Mouse (Mus musculus) cerebellum, adult 11 months (tissue): ENCODE data around the gene 2410004B18Rik.

ENCODE experiments used
- DNase-seq: peaks from one replicate; pipeline ENCODE4 v3.0.0; 2022

2410004B18Rik gene

GRCm38 (mm10) chr3:145966806-145967205 is 29.0 kb downstream of the 2410004B18Rik start:
- DNase-seq: no peak

DNA sequence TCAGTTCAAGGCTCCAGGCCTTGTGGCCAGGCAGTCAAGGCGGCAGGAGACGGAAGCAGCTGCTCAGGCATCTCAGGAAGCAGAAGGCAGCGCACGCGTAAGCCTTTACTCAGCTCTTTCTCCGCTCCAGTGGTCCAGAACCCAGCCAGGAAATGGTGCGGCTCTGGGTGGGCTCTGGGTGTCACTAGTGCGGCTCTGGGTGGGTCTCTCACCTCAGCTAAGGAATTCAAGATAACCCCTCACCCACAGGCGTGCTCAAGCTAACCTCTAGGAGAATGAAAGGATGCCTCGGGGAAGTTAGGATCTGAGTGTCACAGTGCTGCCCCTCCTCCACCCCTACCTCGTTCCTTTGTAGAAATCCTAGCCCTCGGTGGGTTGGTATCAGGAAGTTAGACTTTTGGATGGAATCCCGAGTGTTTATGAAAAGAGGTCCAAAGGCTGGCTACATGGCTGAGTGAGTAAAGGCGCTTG is 31.3 kb downstream of the 2410004B18Rik start:
- DNase-seq: no peak

- DNase-seq: no peak
Measured at GRCm38 (mm10) chr3:145971501-145971900, 33.7 kb downstream of the 2410004B18Rik start.

DNA sequence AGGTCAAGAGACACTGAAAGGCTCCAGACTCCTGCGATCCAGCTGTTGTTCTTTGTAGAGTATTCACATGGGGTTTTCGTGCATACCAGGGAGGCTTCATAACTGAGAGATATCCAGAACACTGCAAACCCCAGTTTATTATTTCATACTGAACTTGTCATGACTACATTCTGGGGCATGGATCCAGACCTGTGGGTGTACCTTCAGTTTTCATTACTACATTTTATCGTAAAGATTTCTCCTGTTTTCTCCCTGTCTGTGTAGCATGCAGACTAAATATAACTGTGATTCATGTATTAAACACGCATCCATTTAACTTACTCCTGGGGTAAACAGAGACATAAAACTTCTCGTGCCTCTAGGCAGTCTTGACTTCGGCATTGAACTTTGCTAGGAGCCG is 37.2 kb downstream of the 2410004B18Rik start:
- no peak for DNase-seq

- no peak for DNase-seq
Measured at GRCm38 (mm10) chr3:145985333-145985925, 47.6 kb downstream of the 2410004B18Rik start.

DNA sequence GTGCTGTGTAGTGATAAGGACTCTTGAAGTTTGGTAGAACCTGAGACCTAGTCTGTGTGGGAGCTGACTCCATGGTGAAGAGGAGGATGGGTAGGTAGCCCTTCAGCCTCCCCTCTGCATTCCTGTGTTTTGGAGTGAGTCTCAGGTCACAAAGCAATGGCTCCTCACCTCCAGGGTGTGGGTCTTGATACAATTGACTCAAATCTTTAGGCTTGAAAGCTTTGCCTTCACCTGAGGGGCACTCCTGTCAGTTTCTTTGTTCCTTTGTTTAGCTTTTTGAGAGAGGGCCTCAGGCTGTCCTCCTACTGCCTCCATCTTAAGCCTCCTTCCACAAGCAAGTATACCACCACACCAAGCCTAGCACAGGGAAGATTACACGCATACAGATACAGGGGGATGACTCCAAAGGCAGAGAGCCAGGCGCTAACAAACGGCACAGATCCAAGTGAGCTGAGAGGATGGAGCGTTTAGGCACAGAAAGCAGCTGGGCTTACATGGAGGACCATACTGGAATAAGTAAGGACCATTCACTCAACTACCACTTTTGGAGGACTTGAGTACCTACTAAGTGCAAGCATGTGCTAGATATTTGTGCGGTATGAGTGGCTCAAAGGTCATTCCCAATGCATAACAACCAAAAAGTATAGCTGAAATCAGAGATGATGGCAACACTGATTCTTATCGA is 48.6 kb downstream of the 2410004B18Rik start:
- DNase-seq: no peak

GRCm38 (mm10) chr3:145987268-145987969 is 49.6 kb downstream of the 2410004B18Rik start, which contains the start of gene Syde2:
Syde2 (plus strand) TSS chr3:145987870.
- DNase-seq: no peak

GRCm38 (mm10) chr3:145987970-145988683 is 50.3 kb downstream of the 2410004B18Rik start:
- peak; percentile 8 for DNase-seq

- no peak for DNase-seq
Measured at GRCm38 (mm10) chr3:145988684-145989575, 51.1 kb downstream of the 2410004B18Rik start.

GRCm38 (mm10) chr3:145989576-145990081 is 51.8 kb downstream of the 2410004B18Rik start:
- DNase-seq: no peak

DNA sequence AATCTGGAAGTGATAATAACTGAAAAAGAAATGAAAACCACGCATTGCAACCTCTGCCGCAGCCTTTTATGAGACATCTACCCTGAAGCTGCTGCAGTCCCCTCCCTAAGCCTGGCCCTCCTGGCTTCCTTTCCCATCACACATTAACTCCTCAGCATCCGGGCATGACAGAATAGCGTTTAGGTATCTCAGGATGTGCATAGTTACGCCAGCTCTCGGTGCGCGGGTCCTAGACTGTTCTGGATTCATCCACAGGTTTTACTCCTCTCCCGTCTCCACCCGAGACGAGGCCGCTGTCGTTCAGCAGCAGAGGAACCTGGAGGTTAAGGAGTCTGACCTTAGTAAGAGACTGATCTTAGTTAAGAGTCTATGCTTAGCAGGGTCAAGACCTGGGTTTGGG is 53.3 kb downstream of the 2410004B18Rik start:
- DNase-seq: no peak

GRCm38 (mm10) chr3:145991976-145992730 is 54.3 kb downstream of the 2410004B18Rik start:
- DNase-seq: no peak

DNA sequence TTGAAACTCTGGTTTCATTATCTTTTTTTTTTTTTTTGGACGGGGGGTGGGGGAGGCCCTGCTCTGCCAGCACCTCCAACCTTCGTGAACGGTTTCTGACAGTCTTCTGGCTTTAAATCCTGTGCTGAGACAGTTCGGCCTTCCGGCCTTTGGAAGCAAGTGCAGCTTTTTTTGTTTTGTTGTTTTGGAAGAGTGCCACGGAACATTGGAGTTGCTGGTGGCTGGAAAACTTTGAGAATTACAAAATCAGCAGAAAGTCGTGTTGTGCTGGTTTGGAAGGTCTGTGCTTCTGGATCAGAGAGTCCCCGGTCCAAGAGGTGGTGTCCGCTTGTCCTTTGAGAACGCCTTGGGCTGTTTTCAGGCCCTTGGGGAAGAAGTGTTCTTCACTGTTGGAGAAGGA is 55.0 kb downstream of the 2410004B18Rik start:
- DNase-seq: no peak

DNA sequence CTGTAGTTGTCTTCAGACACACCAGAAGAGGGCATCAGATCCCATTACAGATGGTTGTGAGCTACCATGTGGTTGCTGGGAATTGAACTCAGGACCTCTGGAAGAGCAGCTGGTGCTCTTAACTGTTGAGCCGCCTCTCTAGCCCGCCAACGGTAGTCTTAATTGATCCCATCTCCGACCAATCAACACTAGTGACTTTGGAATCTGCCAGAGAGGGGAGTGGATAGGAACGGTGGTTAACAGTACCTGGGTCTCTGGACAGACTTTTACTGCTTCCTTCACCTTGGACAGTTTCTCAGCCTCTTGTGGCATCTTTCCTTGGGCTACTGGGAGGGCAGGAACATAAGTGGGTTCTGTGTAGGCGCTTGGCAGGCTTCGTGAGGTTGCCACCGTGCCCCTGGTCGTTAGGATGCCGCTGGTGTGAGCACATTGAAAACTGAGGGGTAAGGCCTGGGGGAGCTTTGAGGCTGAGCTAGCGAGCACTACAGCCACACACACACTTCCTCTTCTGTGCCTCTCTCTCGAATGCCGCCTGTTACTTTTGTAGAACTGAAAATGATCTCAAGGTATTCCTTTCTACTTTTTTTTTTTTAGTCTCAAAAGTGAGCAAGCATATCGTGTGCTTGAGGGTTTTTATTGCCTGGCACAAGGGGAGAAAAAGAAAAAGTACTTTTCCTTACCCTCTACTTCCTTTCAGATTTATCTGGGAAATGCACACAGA is 55.8 kb downstream of the 2410004B18Rik start:
- DNase-seq: no peak
